Mouse (Mus musculus): Measurements from ENCODE around the gene Slc2a8. TPM values are rescaled to one million over a fixed set of nuclear protein-coding genes. Genes with fewer than 3 reads are reported as not detected.

The Slc2a8 gene
- polyA plus RNA-seq, 1 experiment from 2014 or later: 11.2 TPM

DNA sequence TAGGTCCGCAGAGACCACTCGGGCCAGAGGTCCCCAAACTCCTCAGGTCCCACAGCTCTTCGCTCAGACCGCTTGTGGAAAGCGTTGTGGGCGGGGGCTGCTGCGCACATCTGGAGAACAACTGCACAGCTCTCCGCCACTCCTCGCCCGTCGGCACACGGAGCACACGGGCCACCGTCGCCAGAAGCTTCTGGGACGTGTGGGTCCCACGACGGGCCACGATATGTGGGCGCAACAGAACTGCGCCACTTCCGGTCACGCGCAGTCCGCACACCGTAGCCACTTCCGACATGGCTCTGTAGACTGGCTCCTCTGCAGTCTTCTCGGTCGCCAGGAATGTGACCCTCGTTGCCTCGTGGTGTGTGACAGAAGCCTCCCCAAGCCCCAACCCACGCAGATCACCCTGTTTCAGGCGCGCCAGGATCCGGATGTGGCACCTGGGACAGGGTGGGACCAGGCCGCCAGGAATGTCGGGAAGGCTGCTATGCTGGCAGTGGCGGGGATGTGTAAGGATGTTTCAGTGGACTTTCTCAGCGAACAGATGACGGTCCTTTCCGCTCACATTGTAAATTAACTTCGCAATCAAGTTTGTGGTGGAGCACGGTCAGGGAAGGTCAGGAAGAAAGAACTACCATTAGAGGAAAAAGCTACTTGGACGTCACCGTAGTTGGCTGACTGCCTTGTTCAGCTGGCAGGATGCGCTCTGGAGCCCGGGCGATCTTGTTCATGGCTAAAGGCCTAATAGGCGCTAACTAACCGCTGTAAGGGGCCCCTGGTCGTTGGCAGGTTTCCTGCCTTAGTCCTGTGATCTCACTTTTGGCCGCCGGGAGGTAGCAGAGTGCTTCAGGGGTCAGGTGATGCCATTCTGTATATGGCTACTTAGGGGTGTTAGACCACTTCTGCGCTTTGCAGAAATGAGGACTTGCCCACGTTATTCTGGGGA lies 14.9 kb downstream of the Slc2a8 start:
- Histone ChIP-seq H3K36me3 (ENCODE audit: control insufficient read depth, insufficient read depth, low read length) (peaks cover 30% of the 10 kb centered on the region), H3K4me3 (ENCODE audit: low read depth, low read length) (peak overlapping the region; percentile 63), H3K4me1 (ENCODE audit: control insufficient read depth, insufficient read depth, low read length) (peaks cover 14% of the 10 kb centered on the region; the same call in 1 of the 2 replicates), H3K9ac (ENCODE audit: low read length) (peak overlapping the region; percentile 78), H3K4me2 (ENCODE audit: low read length) (peak overlapping the region; percentile 86), H3K27me3 (replicated peaks; ENCODE audit: control insufficient read depth, insufficient read depth, low read length) (no peaks in the 10 kb centered on the region), H3K27ac (ENCODE audit: low read depth, low read length) (peak overlapping the region; percentile 90), H3K9me3 (replicated peaks; ENCODE audit: control insufficient read depth, low read length) (no peaks in the 10 kb centered on the region)
- DNase-seq (ENCODE audit: low spot score) (peak; percentile 92), ATAC-seq (peak; percentile 90)
- WGBS: 1% methylated on average over 55 of the region's 55 CpGs

DNA sequence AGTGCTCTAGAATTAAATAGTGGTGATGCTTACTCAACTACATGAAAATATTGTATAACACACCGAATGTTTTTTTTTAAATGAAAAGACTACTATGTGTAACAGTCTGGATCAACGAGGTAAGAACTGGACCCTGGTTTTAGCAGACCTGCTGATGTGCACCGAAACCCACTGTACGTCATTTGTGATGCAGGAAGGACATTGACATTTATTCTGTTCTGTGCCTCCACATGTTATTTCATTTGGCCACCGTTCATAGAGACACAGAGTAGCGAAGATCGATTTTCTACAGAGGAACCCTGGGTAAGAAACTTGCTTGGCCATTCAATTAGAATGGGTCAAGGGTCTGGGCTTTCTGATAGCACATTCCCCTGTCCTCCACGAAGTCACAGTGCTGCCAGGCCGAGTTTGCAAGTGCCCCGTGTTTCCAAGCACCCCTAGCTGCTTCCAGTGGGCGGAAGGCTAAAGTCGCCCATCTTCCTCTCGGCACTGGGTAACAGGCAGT lies 15.6 kb downstream of the Slc2a8 start:
- 12% methylated on average over 13 of the region's 13 CpGs for WGBS
- H3K4me2 ChIP-seq (ENCODE audit: low read length): peak overlapping the region; percentile 86
- H3K27me3 ChIP-seq (replicated peaks; ENCODE audit: control insufficient read depth, insufficient read depth, low read length): no peaks in the 10 kb centered on the region
- no peak for DNase-seq (ENCODE audit: low spot score)
- no peak for ATAC-seq
- H3K9me3 ChIP-seq (replicated peaks; ENCODE audit: control insufficient read depth, low read length): no peaks in the 10 kb centered on the region
- peak overlapping the region; percentile 63 for H3K4me3 ChIP-seq (ENCODE audit: low read depth, low read length)
- peaks cover 14% of the 10 kb centered on the region; the same call in 1 of the 2 replicates for H3K4me1 ChIP-seq (ENCODE audit: control insufficient read depth, insufficient read depth, low read length)
- H3K36me3 ChIP-seq (ENCODE audit: control insufficient read depth, insufficient read depth, low read length): peaks cover 30% of the 10 kb centered on the region
- H3K9ac ChIP-seq (ENCODE audit: low read length): peak overlapping the region; percentile 78
- H3K27ac ChIP-seq (ENCODE audit: low read depth, low read length): peak overlapping the region; percentile 90

DNA sequence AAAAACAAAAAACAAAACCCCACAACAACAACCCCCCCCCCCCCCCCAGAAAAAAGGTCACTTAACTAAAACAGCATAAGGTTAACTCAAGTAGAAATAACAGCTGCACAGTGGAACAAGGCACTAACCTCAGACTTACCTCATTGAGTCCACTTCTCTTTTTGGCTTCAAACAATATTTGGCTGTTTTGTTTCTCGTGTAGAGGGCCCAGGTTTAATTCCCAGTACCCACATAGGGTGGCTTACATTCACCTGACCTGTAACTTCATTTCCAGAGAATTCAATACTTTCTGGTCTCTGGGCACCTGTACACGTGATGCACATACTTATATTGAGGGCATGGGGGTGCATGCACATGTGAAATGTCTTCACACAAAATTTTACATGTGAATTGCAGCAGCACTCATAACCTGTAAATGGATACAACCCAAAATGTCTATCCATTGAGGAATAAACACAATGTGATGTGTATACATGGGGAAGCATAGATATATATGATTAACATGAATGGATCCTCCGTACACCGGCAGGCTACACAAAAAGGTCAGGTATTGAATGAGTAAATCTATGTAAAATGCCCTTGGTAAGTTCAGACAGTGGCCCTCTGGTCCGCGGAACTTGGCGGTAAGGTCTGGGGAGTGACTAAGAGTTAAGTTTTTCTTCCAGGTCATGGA lies 16.2 kb downstream of the Slc2a8 start:
- Histone ChIP-seq H3K27me3 (replicated peaks; ENCODE audit: control insufficient read depth, insufficient read depth, low read length) (no peaks in the 10 kb centered on the region), H3K4me2 (ENCODE audit: low read length) (peak overlapping the region; percentile 86; the same call in 1 of the 2 replicates), H3K9ac (ENCODE audit: low read length) (no peak overlapping the region), H3K36me3 (ENCODE audit: control insufficient read depth, insufficient read depth, low read length) (peaks cover 30% of the 10 kb centered on the region), H3K9me3 (replicated peaks; ENCODE audit: control insufficient read depth, low read length) (no peaks in the 10 kb centered on the region), H3K4me3 (ENCODE audit: low read depth, low read length) (no peak overlapping the region), H3K4me1 (ENCODE audit: control insufficient read depth, insufficient read depth, low read length) (peaks cover 18% of the 10 kb centered on the region), H3K27ac (ENCODE audit: low read depth, low read length) (no peak overlapping the region)
- ATAC-seq: no peak
- 11% methylated on average over 7 of the region's 7 CpGs for WGBS
- no peak for DNase-seq (ENCODE audit: low spot score)

DNA sequence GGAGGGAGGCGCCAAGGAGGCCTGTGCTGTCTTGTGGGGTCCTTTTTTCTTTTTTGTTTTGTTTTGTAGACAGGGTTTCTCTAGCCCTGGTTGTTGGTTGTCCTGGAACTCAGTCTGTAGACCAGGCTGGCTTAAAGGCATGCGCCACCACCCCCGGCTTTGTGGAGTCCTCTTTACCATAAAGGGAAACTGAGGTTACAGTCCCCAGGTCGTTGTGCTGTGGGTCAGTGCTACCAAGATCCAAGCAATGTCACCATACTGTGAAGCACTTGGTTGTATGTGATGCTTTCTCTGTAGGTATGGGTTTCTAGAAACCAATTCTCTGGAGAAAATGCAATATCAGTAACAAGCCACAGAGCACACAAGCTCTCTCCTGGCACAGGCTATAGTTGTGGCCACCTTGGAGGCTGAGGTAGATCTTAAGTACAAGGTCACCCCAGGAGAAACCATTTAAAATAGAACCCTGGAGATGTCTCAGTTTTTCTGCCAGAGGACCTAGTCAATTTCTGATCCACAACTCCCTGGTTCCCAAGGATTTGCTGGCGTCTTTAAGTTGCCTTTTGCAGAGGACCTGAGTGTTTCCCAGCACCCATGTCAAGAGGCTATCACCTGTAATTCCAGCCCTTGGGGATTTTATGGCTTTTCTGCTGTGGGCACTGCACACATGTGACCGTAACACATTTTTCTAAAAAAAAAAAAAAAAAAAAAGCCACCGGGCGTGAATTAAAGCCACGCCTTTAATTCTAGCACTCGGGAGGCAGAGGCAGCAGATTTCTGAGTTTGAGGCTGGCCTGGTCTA lies 17.0 kb downstream of the Slc2a8 start:
- DNase-seq (ENCODE audit: low spot score): no peak
- Histone ChIP-seq H3K27me3 (replicated peaks; ENCODE audit: control insufficient read depth, insufficient read depth, low read length) (no peaks in the 10 kb centered on the region), H3K36me3 (ENCODE audit: control insufficient read depth, insufficient read depth, low read length) (peaks cover 30% of the 10 kb centered on the region), H3K4me1 (ENCODE audit: control insufficient read depth, insufficient read depth, low read length) (peaks cover 20% of the 10 kb centered on the region), H3K4me3 (ENCODE audit: low read depth, low read length) (no peak overlapping the region), H3K9ac (ENCODE audit: low read length) (no peak overlapping the region), H3K4me2 (ENCODE audit: low read length) (no peak overlapping the region), H3K27ac (ENCODE audit: low read depth, low read length) (no peak overlapping the region), H3K9me3 (replicated peaks; ENCODE audit: control insufficient read depth, low read length) (no peaks in the 10 kb centered on the region)
- no peak for ATAC-seq
- 25% methylated on average over 10 of the region's 10 CpGs for WGBS

DNA sequence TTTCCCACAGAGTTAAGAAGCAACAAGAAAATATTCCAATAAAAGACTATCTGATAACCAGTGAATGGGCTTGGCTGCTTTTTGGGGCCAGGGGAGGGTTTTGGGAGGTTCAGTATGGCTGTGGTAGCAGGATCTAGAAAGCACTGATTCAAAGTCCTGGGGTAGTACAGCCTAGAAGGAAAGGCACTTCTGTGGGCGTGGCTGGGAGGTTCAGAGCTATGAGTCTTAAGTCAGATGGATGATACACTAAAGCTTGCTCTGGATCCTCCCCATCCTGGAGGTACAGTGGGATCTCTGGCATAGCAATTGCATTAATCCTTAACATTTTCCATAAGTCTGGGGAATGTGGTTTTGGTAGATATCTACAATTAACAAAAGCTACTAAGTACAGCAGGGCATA lies 17.9 kb downstream of the Slc2a8 start:
- WGBS: 65% methylated on average over 1 of the region's 1 CpGs
- no peak overlapping the region for H3K4me2 ChIP-seq (ENCODE audit: low read length)
- ATAC-seq: no peak

DNA sequence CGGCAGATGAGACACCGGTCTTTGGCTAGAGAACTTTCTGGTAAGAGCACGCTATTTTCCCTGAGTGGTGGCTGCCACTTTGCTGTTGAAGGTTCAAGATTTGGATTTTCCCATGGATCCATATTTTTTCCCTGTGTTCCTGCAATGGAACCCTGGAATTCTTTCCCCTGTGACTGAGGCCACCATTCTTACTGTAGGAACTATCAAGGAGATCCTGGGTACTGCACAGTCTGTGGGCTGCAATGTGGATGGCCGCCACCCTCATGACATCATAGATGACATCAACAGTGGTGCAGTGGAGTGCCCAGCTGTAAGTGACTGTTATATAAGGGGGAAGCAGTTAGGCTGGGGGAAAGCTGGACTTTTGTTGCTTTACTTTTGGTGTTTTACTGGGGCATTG lies 18.3 kb downstream of the Slc2a8 start:
- Histone ChIP-seq H3K27ac (ENCODE audit: low read depth, low read length) (no peak overlapping the region), H3K36me3 (ENCODE audit: control insufficient read depth, insufficient read depth, low read length) (peaks cover 30% of the 10 kb centered on the region), H3K27me3 (replicated peaks; ENCODE audit: control insufficient read depth, insufficient read depth, low read length) (no peaks in the 10 kb centered on the region), H3K4me3 (ENCODE audit: low read depth, low read length) (no peak overlapping the region), H3K9ac (ENCODE audit: low read length) (peak overlapping the region; percentile 93; the same call in 1 of the 2 replicates), H3K4me1 (ENCODE audit: control insufficient read depth, insufficient read depth, low read length) (peaks cover 20% of the 10 kb centered on the region), H3K9me3 (replicated peaks; ENCODE audit: control insufficient read depth, low read length) (no peaks in the 10 kb centered on the region), H3K4me2 (ENCODE audit: low read length) (peak overlapping the region; percentile 92; the same call in 1 of the 2 replicates)
- 74% methylated on average over 4 of the region's 4 CpGs for WGBS
- no peak for ATAC-seq
- DNase-seq (ENCODE audit: low spot score): no peak

More for the DNA sequence above, 17.9 kb downstream of the Slc2a8 start:
- no peak for DNase-seq (ENCODE audit: low spot score)
- Histone ChIP-seq H3K4me1 (ENCODE audit: control insufficient read depth, insufficient read depth, low read length) (peaks cover 20% of the 10 kb centered on the region), H3K27me3 (replicated peaks; ENCODE audit: control insufficient read depth, insufficient read depth, low read length) (no peaks in the 10 kb centered on the region), H3K36me3 (ENCODE audit: control insufficient read depth, insufficient read depth, low read length) (peaks cover 30% of the 10 kb centered on the region), H3K4me3 (ENCODE audit: low read depth, low read length) (no peak overlapping the region), H3K9ac (ENCODE audit: low read length) (no peak overlapping the region; the same call in 1 of the 2 replicates), H3K27ac (ENCODE audit: low read depth, low read length) (no peak overlapping the region), H3K9me3 (replicated peaks; ENCODE audit: control insufficient read depth, low read length) (no peaks in the 10 kb centered on the region)

DNA sequence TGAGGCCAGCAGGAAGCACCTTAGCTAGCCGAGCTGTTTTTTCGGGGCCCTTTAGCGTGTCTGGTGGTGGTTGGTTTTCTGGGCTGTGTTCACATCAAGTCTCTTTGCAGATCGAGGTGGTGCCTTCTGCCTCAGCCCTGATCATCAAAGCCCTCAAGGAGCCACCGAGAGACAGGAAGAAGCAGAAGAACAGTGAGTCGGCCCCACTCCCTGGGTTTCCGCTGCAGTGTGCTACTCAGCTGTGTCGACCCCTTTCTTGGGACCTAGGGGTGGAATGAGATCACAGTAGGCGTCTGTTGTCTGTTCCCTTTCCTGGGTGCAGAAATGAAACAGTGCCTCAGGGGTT lies 19.0 kb downstream of the Slc2a8 start:
- WGBS: 6% methylated on average over 9 of the region's 9 CpGs
- no peak overlapping the region for H3K27ac ChIP-seq (ENCODE audit: low read depth, low read length)
- H3K27me3 ChIP-seq (replicated peaks; ENCODE audit: control insufficient read depth, insufficient read depth, low read length): no peaks in the 10 kb centered on the region
- DNase-seq (ENCODE audit: low spot score) (no peak), ATAC-seq (no peak)
- peak overlapping the region; percentile 75 for H3K4me3 ChIP-seq (ENCODE audit: low read depth, low read length)
- H3K4me1 ChIP-seq (ENCODE audit: control insufficient read depth, insufficient read depth, low read length): peaks cover 20% of the 10 kb centered on the region
- H3K9me3 ChIP-seq (replicated peaks; ENCODE audit: control insufficient read depth, low read length): no peaks in the 10 kb centered on the region
- H3K4me2 ChIP-seq (ENCODE audit: low read length): peak overlapping the region; percentile 92
- H3K36me3 ChIP-seq (ENCODE audit: control insufficient read depth, insufficient read depth, low read length): peaks cover 34% of the 10 kb centered on the region
- H3K9ac ChIP-seq (ENCODE audit: low read length): peak overlapping the region; percentile 93

DNA sequence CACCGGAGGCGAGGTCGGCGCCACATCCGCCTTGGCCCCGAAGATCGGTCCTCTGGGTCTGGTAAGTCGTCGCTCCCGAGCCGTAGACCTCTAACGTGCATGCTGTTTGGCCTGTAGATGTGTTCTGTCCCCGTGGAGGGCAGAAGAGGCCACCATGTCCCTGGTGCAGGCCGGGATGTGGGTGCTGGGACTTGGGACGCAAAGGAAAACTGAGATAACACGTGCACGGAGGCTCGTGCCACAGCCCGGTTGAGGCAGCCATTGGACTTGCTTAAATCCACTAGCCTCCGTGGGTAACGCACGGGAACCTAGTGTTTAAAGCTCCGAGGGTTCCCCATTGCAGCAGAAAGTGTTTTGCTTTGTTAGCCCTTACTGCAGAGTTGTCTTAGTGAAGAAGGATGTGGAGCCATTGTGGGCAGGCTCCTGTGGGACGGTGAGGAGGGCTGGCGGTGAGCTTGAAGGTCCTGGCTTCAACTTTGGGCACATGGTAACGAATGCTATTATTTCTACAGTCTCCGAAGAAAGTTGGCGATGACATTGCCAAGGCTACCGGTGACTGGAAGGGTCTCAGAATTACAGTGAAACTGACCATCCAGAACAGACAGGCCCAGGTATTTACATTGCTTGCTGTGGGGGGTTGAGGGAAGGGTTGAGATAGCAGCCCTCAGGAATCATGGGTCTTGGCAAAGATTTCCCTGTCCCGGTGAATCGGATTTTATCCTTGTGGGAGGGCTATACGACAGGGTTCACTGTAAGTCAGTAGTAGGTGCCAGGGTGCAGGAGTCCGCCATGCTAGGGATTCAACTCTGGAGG lies 19.6 kb downstream of the Slc2a8 start:
- ATAC-seq (no peak), DNase-seq (ENCODE audit: low spot score) (peak; percentile 20)
- Histone ChIP-seq H3K36me3 (ENCODE audit: control insufficient read depth, insufficient read depth, low read length) (peaks cover 36% of the 10 kb centered on the region), H3K4me2 (ENCODE audit: low read length) (peak overlapping the region; percentile 92), H3K27me3 (replicated peaks; ENCODE audit: control insufficient read depth, insufficient read depth, low read length) (no peaks in the 10 kb centered on the region), H3K4me3 (ENCODE audit: low read depth, low read length) (peak overlapping the region; percentile 75), H3K4me1 (ENCODE audit: control insufficient read depth, insufficient read depth, low read length) (peaks cover 16% of the 10 kb centered on the region), H3K27ac (ENCODE audit: low read depth, low read length) (peak overlapping the region; percentile 74), H3K9me3 (replicated peaks; ENCODE audit: control insufficient read depth, low read length) (no peaks in the 10 kb centered on the region), H3K9ac (ENCODE audit: low read length) (peak overlapping the region; percentile 93)
- 1% methylated on average over 33 of the region's 33 CpGs for WGBS
